In genomic region chr5:40877756-40878155, GRCm38 (mm10) we compare ENCODE assay signal across 16 mouse cellular contexts.
"Had no signal": no experiment of that assay in that cellular context is flagged by ENCODE, and none has a peak within 500 bp of the region (broad histone marks: within the 10 kb centered on the region; RNA-seq: fewer than 3 reads in every experiment).

No protein-coding gene starts in this region.

- H3K9ac ChIP-seq: neural tube, embryonic 12.5 days; neural tube, embryonic 13.5 days; neural tube, embryonic 15.5 days; stomach, embryonic 15.5 days had no signal

- H3K4me2 ChIP-seq: neural tube, embryonic 12.5 days; neural tube, embryonic 13.5 days; neural tube, embryonic 15.5 days; stomach, embryonic 15.5 days had no signal

- H3K27ac ChIP-seq: neural tube, embryonic 12.5 days; neural tube, embryonic 13.5 days; neural tube, embryonic 15.5 days; stomach, embryonic 15.5 days; stomach, postnatal 0 days had no signal

- H3K36me3 ChIP-seq: neural tube, embryonic 12.5 days; neural tube, embryonic 13.5 days; neural tube, embryonic 15.5 days; stomach, embryonic 15.5 days had no signal

- H3K9me3 ChIP-seq: neural tube, embryonic 12.5 days; neural tube, embryonic 13.5 days; neural tube, embryonic 15.5 days; stomach, embryonic 15.5 days had no signal

- H3K4me3 ChIP-seq: neural tube, embryonic 12.5 days; neural tube, embryonic 13.5 days; neural tube, embryonic 15.5 days; stomach, embryonic 15.5 days had no signal

- DNase-seq: right cerebral cortex, adult 18-20 months; right cerebral cortex, postnatal 14 days; right cerebral cortex, postnatal 25 days; right cerebral cortex, postnatal 4 days; spleen, adult 18-20 months; thymus, adult 18-20 months; thymus, adult 2 months; thymus, postnatal 14 days; thymus, postnatal 25 days; thymus, postnatal 36 days; thymus, postnatal 4 days had no signal

- H3K27me3 ChIP-seq: neural tube, embryonic 12.5 days; neural tube, embryonic 13.5 days; neural tube, embryonic 15.5 days; stomach, embryonic 15.5 days had no signal

- H3K4me1 ChIP-seq: neural tube, embryonic 12.5 days; neural tube, embryonic 13.5 days; neural tube, embryonic 15.5 days; stomach, embryonic 15.5 days had no signal
